Mouse (Mus musculus): ENCODE results near the gene Lhpp. TPM values are rescaled to one million over a fixed set of nuclear protein-coding genes. Genes with fewer than 3 reads are reported as not detected.
A peak's percentile ranks its signal among the peaks of the same experiment; 100 is the strongest.

Gene Lhpp
- polyA plus RNA-seq, 1 experiment from 2014 or later = 9.3 TPM

- Histone ChIP-seq H3K4me3 (ENCODE audit: low read depth, low read length) (no peak overlapping the region), H3K9ac (ENCODE audit: low read length) (no peak overlapping the region), H3K4me2 (replicated peaks; ENCODE audit: low read depth) (no peak overlapping the region), H3K4me1 (replicated peaks; ENCODE audit: control insufficient read depth, insufficient read depth) (no peaks in the 10 kb centered on the region), H3K27me3 (ENCODE audit: control insufficient read depth, insufficient read depth, low read length) (no peaks in the 10 kb centered on the region), H3K9me3 (ENCODE audit: control insufficient read depth, low read length) (no peaks in the 10 kb centered on the region), H3K36me3 (ENCODE audit: control insufficient read depth, insufficient read depth, low read length) (no peaks in the 10 kb centered on the region), H3K27ac (replicated peaks) (peak overlapping the region; percentile 65; the same call in 1 of the 2 replicates)
- 52% methylated on average over 17 of the region's 17 CpGs for WGBS
- peak; percentile 82 for DNase-seq (ENCODE audit: low spot score)
- peak; percentile 89 for ATAC-seq (ENCODE audit: low FRiP score, low TSS enrichment)
- TF ChIP-seq CTCF (IDR thresholded peaks at IDR 0.05; ENCODE audit: low read depth) = peak; percentile 71
- TF ChIP-seq EP300 (optimal IDR thresholded peaks at IDR 0.05) = no peak
Observed at GRCm38 (mm10) chr7:132673931-132674755, 63.7 kb downstream of the Lhpp start.

- DNase-seq (ENCODE audit: low spot score) = no peak
- Histone ChIP-seq H3K9me3 (ENCODE audit: control insufficient read depth, low read length) (no peaks in the 10 kb centered on the region), H3K4me2 (replicated peaks; ENCODE audit: low read depth) (no peak overlapping the region), H3K4me1 (replicated peaks; ENCODE audit: control insufficient read depth, insufficient read depth) (no peaks in the 10 kb centered on the region), H3K9ac (ENCODE audit: low read length) (no peak overlapping the region), H3K36me3 (ENCODE audit: control insufficient read depth, insufficient read depth, low read length) (no peaks in the 10 kb centered on the region), H3K27me3 (ENCODE audit: control insufficient read depth, insufficient read depth, low read length) (no peaks in the 10 kb centered on the region), H3K4me3 (ENCODE audit: low read depth, low read length) (no peak overlapping the region), H3K27ac (replicated peaks) (no peak overlapping the region)
- TF ChIP-seq CTCF (IDR thresholded peaks at IDR 0.05; ENCODE audit: low read depth) (no peak), EP300 (optimal IDR thresholded peaks at IDR 0.05) (no peak)
- no peak for ATAC-seq (ENCODE audit: low FRiP score, low TSS enrichment)
- WGBS = 80% methylated on average over 2 of the region's 2 CpGs
Observed at GRCm38 (mm10) chr7:132675922-132676321, 65.5 kb downstream of the Lhpp start.

- H3K9ac ChIP-seq (ENCODE audit: low read length) = no peak overlapping the region
- TF ChIP-seq CTCF (IDR thresholded peaks at IDR 0.05; ENCODE audit: low read depth) (no peak), EP300 (optimal IDR thresholded peaks at IDR 0.05) (no peak)
- DNase-seq (ENCODE audit: low spot score) (no peak), ATAC-seq (ENCODE audit: low FRiP score, low TSS enrichment) (no peak)
- H3K27me3 ChIP-seq (ENCODE audit: control insufficient read depth, insufficient read depth, low read length) = no peaks in the 10 kb centered on the region
- H3K4me3 ChIP-seq (ENCODE audit: low read depth, low read length) = no peak overlapping the region
- no peak overlapping the region for H3K4me2 ChIP-seq (replicated peaks; ENCODE audit: low read depth)
- H3K36me3 ChIP-seq (ENCODE audit: control insufficient read depth, insufficient read depth, low read length) = no peaks in the 10 kb centered on the region
- no peaks in the 10 kb centered on the region for H3K4me1 ChIP-seq (replicated peaks; ENCODE audit: control insufficient read depth, insufficient read depth)
- H3K27ac ChIP-seq (replicated peaks) = no peak overlapping the region
- WGBS = 70% methylated on average over 4 of the region's 4 CpGs
- H3K9me3 ChIP-seq (ENCODE audit: control insufficient read depth, low read length) = no peaks in the 10 kb centered on the region
Observed at GRCm38 (mm10) chr7:132679117-132679516, 68.7 kb downstream of the Lhpp start.

GRCm38 (mm10) chr7:132679549-132679948 is 69.1 kb downstream of the Lhpp start:
- Histone ChIP-seq H3K9me3 (ENCODE audit: control insufficient read depth, low read length) (no peaks in the 10 kb centered on the region), H3K4me3 (ENCODE audit: low read depth, low read length) (no peak overlapping the region), H3K27me3 (ENCODE audit: control insufficient read depth, insufficient read depth, low read length) (no peaks in the 10 kb centered on the region), H3K4me1 (replicated peaks; ENCODE audit: control insufficient read depth, insufficient read depth) (no peaks in the 10 kb centered on the region), H3K4me2 (replicated peaks; ENCODE audit: low read depth) (no peak overlapping the region), H3K36me3 (ENCODE audit: control insufficient read depth, insufficient read depth, low read length) (no peaks in the 10 kb centered on the region), H3K9ac (ENCODE audit: low read length) (no peak overlapping the region), H3K27ac (replicated peaks) (no peak overlapping the region)
- ATAC-seq (ENCODE audit: low FRiP score, low TSS enrichment) (no peak), DNase-seq (ENCODE audit: low spot score) (no peak)
- TF ChIP-seq EP300 (optimal IDR thresholded peaks at IDR 0.05) = no peak
- TF ChIP-seq CTCF (IDR thresholded peaks at IDR 0.05; ENCODE audit: low read depth) = no peak
- 70% methylated on average over 6 of the region's 6 CpGs for WGBS

GRCm38 (mm10) chr7:132681296-132681695 is 70.9 kb downstream of the Lhpp start:
- 86% methylated on average over 11 of the region's 11 CpGs for WGBS
- no peak overlapping the region for H3K9ac ChIP-seq (ENCODE audit: low read length)

GRCm38 (mm10) chr7:132681831-132682230 is 71.4 kb downstream of the Lhpp start:
- no peaks in the 10 kb centered on the region for H3K4me1 ChIP-seq (replicated peaks; ENCODE audit: control insufficient read depth, insufficient read depth)
- 91% methylated on average over 1 of the region's 1 CpGs for WGBS
- TF ChIP-seq EP300 (optimal IDR thresholded peaks at IDR 0.05) (no peak), CTCF (IDR thresholded peaks at IDR 0.05; ENCODE audit: low read depth) (no peak)
- no peak overlapping the region for H3K4me3 ChIP-seq (ENCODE audit: low read depth, low read length)
- no peaks in the 10 kb centered on the region for H3K27me3 ChIP-seq (ENCODE audit: control insufficient read depth, insufficient read depth, low read length)
- H3K4me2 ChIP-seq (replicated peaks; ENCODE audit: low read depth) = no peak overlapping the region
- no peaks in the 10 kb centered on the region for H3K36me3 ChIP-seq (ENCODE audit: control insufficient read depth, insufficient read depth, low read length)
- H3K27ac ChIP-seq (replicated peaks) = no peak overlapping the region
- no peak overlapping the region for H3K9ac ChIP-seq (ENCODE audit: low read length)
- no peaks in the 10 kb centered on the region for H3K9me3 ChIP-seq (ENCODE audit: control insufficient read depth, low read length)
- DNase-seq (ENCODE audit: low spot score) (no peak), ATAC-seq (ENCODE audit: low FRiP score, low TSS enrichment) (no peak)

More at GRCm38 (mm10) chr7:132681296-132681695, 70.9 kb downstream of the Lhpp start:
- Histone ChIP-seq H3K36me3 (ENCODE audit: control insufficient read depth, insufficient read depth, low read length) (no peaks in the 10 kb centered on the region), H3K27me3 (ENCODE audit: control insufficient read depth, insufficient read depth, low read length) (no peaks in the 10 kb centered on the region), H3K4me2 (replicated peaks; ENCODE audit: low read depth) (no peak overlapping the region), H3K4me1 (replicated peaks; ENCODE audit: control insufficient read depth, insufficient read depth) (no peaks in the 10 kb centered on the region), H3K27ac (replicated peaks) (no peak overlapping the region), H3K9me3 (ENCODE audit: control insufficient read depth, low read length) (no peaks in the 10 kb centered on the region), H3K4me3 (ENCODE audit: low read depth, low read length) (no peak overlapping the region)
- DNase-seq (ENCODE audit: low spot score) (no peak), ATAC-seq (ENCODE audit: low FRiP score, low TSS enrichment) (no peak)
- TF ChIP-seq EP300 (optimal IDR thresholded peaks at IDR 0.05) = no peak
- no peak for TF ChIP-seq CTCF (IDR thresholded peaks at IDR 0.05; ENCODE audit: low read depth)
